Mouse (Mus musculus) CH12.LX (cell line): ENCODE results near the gene Eif3c. TPM values are rescaled to one million over a fixed set of nuclear protein-coding genes. Genes with fewer than 3 reads are reported as not detected.

Experiments used
- DNase-seq: peaks from one replicate; pipeline ENCODE4 v3.0.0-alpha.2; 2013; ENCODE audit errors: extremely low read depth
- H3K27ac ChIP-seq: 2 replicates; pipeline ENCODE4 v1.5.1; 2012; ENCODE audit warnings: low read depth, mild to moderate bottlenecking, control low read depth, moderate library complexity; ENCODE audit not compliant: insufficient read depth
- H3K27me3 ChIP-seq: replicated peaks from 2 replicates; pipeline ENCODE3; 2012; ENCODE audit warnings: inconsistent platforms
- H3K36me3 ChIP-seq, 2 experiments: replicated peaks in 1 of 2; 2 replicates each; pipeline versions ENCODE3 to v1.6.1; 2012; ENCODE audit warnings: inconsistent platforms in 1 of 2, low read length in 1 of 2, mild to moderate bottlenecking in 1 of 2, mixed read lengths in 1 of 2, moderate library complexity in 1 of 2; ENCODE audit not compliant: control insufficient read depth in 1 of 2, insufficient read depth in 1 of 2
- H3K4me1 ChIP-seq, 2 experiments: 2 replicates each; pipeline ENCODE4 v1.6.1; 2012; ENCODE audit warnings: inconsistent platforms in 1 of 2, moderate library complexity in 1 of 2; ENCODE audit not compliant: insufficient read depth in 2 of 2, control insufficient read depth in 1 of 2
- H3K4me2 ChIP-seq: 2 replicates; pipeline ENCODE4 v1.6.1; 2012; ENCODE audit warnings: low read depth, mild to moderate bottlenecking, control low read depth; ENCODE audit not compliant: poor library complexity, insufficient read depth, severe bottlenecking
- H3K4me3 ChIP-seq, 3 experiments: fragments of 150-350 bp in 1 of 3; sonication (generic) in 1 of 3; replicated peaks in 1 of 3; 2 replicates each; pipeline versions ENCODE3 to v1.5.1; 2011 to 2012; ENCODE audit warnings: low read depth in 2 of 3, low read length in 2 of 3, mild to moderate bottlenecking in 2 of 3, moderate library complexity in 2 of 3, control low read depth in 1 of 3, improper control_type of control experiment in 1 of 3, inconsistent platforms in 1 of 3, mixed read lengths in 1 of 3; ENCODE audit not compliant: poor library complexity in 1 of 3
- H3K79me2 ChIP-seq: replicated peaks from 2 replicates; pipeline ENCODE4 v1.6.1; 2012; ENCODE audit warnings: mild to moderate bottlenecking, moderate library complexity; ENCODE audit not compliant: control insufficient read depth, poor library complexity, insufficient read depth, severe bottlenecking; ENCODE audit errors: extremely low read depth
- H3K9ac ChIP-seq: 2 replicates; pipeline ENCODE4 v1.6.1; 2012; ENCODE audit warnings: low read depth, mild to moderate bottlenecking, control low read depth, moderate library complexity; ENCODE audit not compliant: insufficient read depth
- H3K9me3 ChIP-seq: replicated peaks from 2 replicates; pipeline ENCODE3; 2012; ENCODE audit warnings: low read length, inconsistent platforms, mixed read lengths
- BHLHE40 ChIP-seq: IDR thresholded peaks from 2 replicates; pipeline ENCODE4 v1.6.1; 2011; ENCODE audit warnings: mild to moderate bottlenecking, low read depth, low read length, improper control_type of control experiment
- CHD1 ChIP-seq: IDR thresholded peaks from 2 replicates; pipeline ENCODE4 v1.6.1; 2012; ENCODE audit warnings: low read depth, low read length, improper control_type of control experiment, inconsistent platforms
- CHD2 ChIP-seq: IDR thresholded peaks from 2 replicates; pipeline ENCODE4 v1.6.1; 2011; ENCODE audit warnings: low read length, improper control_type of control experiment
- E2F4 ChIP-seq: IDR thresholded peaks from 2 replicates; pipeline ENCODE4 v1.6.1; 2011; ENCODE audit warnings: low read depth, low read length, improper control_type of control experiment; ENCODE audit not compliant: insufficient replicate concordance
- ELF1 ChIP-seq: IDR thresholded peaks from 2 replicates; pipeline ENCODE4 v1.6.1; 2014; ENCODE audit warnings: low read depth, mild to moderate bottlenecking, inconsistent platforms, low read length, improper control_type of control experiment
- EP300 ChIP-seq: IDR thresholded peaks from 2 replicates; pipeline ENCODE4 v1.6.1; 2011; ENCODE audit warnings: low read length, improper control_type of control experiment
- HCFC1 ChIP-seq: IDR thresholded peaks from 2 replicates; pipeline ENCODE4 v1.6.1; 2012; ENCODE audit warnings: low read depth, mild to moderate bottlenecking, inconsistent platforms, low read length, improper control_type of control experiment
- IRF4 ChIP-seq: IDR thresholded peaks from 2 replicates; pipeline ENCODE4 v1.6.1; 2014; ENCODE audit warnings: low read depth, mild to moderate bottlenecking, inconsistent platforms, low read length, improper control_type of control experiment
- JUN ChIP-seq: IDR thresholded peaks from 2 replicates; pipeline ENCODE4 v1.6.1; 2011; ENCODE audit warnings: low read depth, mild to moderate bottlenecking, low read length, improper control_type of control experiment, moderate library complexity; ENCODE audit not compliant: insufficient read depth
- JUND ChIP-seq: conservative IDR thresholded peaks from 2 replicates; pipeline ENCODE4 v1.6.1; 2011; ENCODE audit warnings: low read depth, low read length, improper control_type of control experiment
- KAT2A ChIP-seq: IDR thresholded peaks from 2 replicates; pipeline ENCODE4 v1.6.1; 2012; ENCODE audit warnings: low read length, improper control_type of control experiment, inconsistent platforms; ENCODE audit not compliant: insufficient replicate concordance
- MAX ChIP-seq: IDR thresholded peaks from 2 replicates; pipeline ENCODE4 v1.6.1; 2011; ENCODE audit warnings: low read length, improper control_type of control experiment
- MAZ ChIP-seq: IDR thresholded peaks from 2 replicates; pipeline ENCODE4 v1.6.1; 2012; ENCODE audit warnings: low read depth, mild to moderate bottlenecking, inconsistent platforms, low read length, improper control_type of control experiment, moderate library complexity
- MEF2A ChIP-seq: IDR thresholded peaks from 2 replicates; pipeline ENCODE4 v1.6.1; 2014; ENCODE audit warnings: low read depth, mild to moderate bottlenecking, inconsistent platforms, low read length, improper control_type of control experiment, borderline replicate concordance
- MXI1 ChIP-seq: IDR thresholded peaks from 2 replicates; pipeline ENCODE4 v1.6.1; 2011; ENCODE audit warnings: mild to moderate bottlenecking, low read depth, low read length, improper control_type of control experiment
- MYC ChIP-seq: IDR thresholded peaks from 2 replicates; pipeline ENCODE4 v1.6.1; 2011; ENCODE audit warnings: low read depth, mild to moderate bottlenecking, improper control_type of control experiment, low read length
- NELFE ChIP-seq: IDR thresholded peaks from 2 replicates; pipeline ENCODE4 v1.6.1; 2011; ENCODE audit warnings: low read depth, low read length, improper control_type of control experiment
- NRF1 ChIP-seq: IDR thresholded peaks from 2 replicates; pipeline ENCODE4 v1.6.1; 2014; ENCODE audit warnings: low read depth, mild to moderate bottlenecking, inconsistent platforms, low read length, improper control_type of control experiment, moderate library complexity
- PAX5 ChIP-seq: IDR thresholded peaks from 2 replicates; pipeline ENCODE4 v1.6.1; 2012; ENCODE audit warnings: low read length, inconsistent platforms, mixed read lengths
- POLR2AphosphoS2 ChIP-seq: IDR thresholded peaks from 2 replicates; pipeline ENCODE4 v1.6.1; 2011; ENCODE audit warnings: low read depth, low read length, improper control_type of control experiment
- RCOR1 ChIP-seq: conservative IDR thresholded peaks from 2 replicates; pipeline ENCODE4 v1.6.1; 2012; ENCODE audit warnings: low read depth, mild to moderate bottlenecking, inconsistent platforms, low read length, improper control_type of control experiment
- SIN3A ChIP-seq: IDR thresholded peaks from 2 replicates; pipeline ENCODE4 v1.6.1; 2012; ENCODE audit warnings: low read length, improper control_type of control experiment, inconsistent platforms
- SMC3 ChIP-seq: IDR thresholded peaks from 2 replicates; pipeline ENCODE4 v1.6.1; 2011; ENCODE audit warnings: low read depth, low read length, improper control_type of control experiment
- TBP ChIP-seq: conservative IDR thresholded peaks from 2 replicates; pipeline ENCODE4 v1.6.1; 2011; ENCODE audit warnings: low read depth, low read length, improper control_type of control experiment
- TCF12 ChIP-seq: IDR thresholded peaks from 2 replicates; pipeline ENCODE4 v1.6.1; 2014; ENCODE audit warnings: low read depth, mild to moderate bottlenecking, inconsistent platforms, low read length, improper control_type of control experiment
- UBTF ChIP-seq: IDR thresholded peaks from 2 replicates; pipeline ENCODE4 v1.6.1; 2012; ENCODE audit warnings: low read depth, mild to moderate bottlenecking, inconsistent platforms, low read length, improper control_type of control experiment, moderate library complexity
- ZC3H11A ChIP-seq: IDR thresholded peaks from 2 replicates; pipeline ENCODE4 v1.6.1; 2012; ENCODE audit warnings: low read depth, mild to moderate bottlenecking, inconsistent platforms, low read length, improper control_type of control experiment
- ZKSCAN1 ChIP-seq: IDR thresholded peaks from 2 replicates; pipeline ENCODE4 v1.6.1; 2012; ENCODE audit warnings: low read depth, inconsistent platforms, low read length, improper control_type of control experiment, borderline replicate concordance
- ZMIZ1 ChIP-seq: IDR thresholded peaks from 2 replicates; pipeline ENCODE4 v1.6.1; 2012; ENCODE audit warnings: low read depth, mild to moderate bottlenecking, inconsistent platforms, low read length, improper control_type of control experiment
- dilution Hi-C: fragments of 300-500 bp; cut with MboI; formaldehyde crosslinking; loops from 2 replicates; pipeline ENCODE4 v1.14.3; 2020; ENCODE audit warnings: low sequenced_read_pairs; ENCODE audit not compliant: extremely low pct_unique_long_range_greater_than_20kb, extremely low pct_ligation_motif_present
- in situ Hi-C: fragments of 300-500 bp; cut with MboI; formaldehyde crosslinking; loops from 3 replicates; pipeline ENCODE4 v1.14.3; 2019; ENCODE audit warnings: low sequenced_read_pairs, low pct_ligation_motif_present, low pct_unique_long_range_greater_than_20kb, mixed read lengths
- polyA plus RNA-seq: library from polyadenylated mRNA; unstranded; fragments of >175 nt; gene quantifications from 2 replicates; pipeline ENCODE4 v1.2.1, GENCODE M21; 2012; ENCODE audit warnings: low read depth; ENCODE audit not compliant: insufficient read length
- total RNA-seq, 2 experiments: library from RNA; depleted of rRNA; stranded (reverse); fragments of 300-350 nt in 1 of 2; fragments of >200 nt in 1 of 2; gene quantifications; 2 replicates each; pipeline ENCODE4 v1.2.3; 2012 to 2014

The Eif3c gene
- total and polyA plus RNA-seq, 3 experiments, result 202 to 348 (median 276) TPM

GRCm38 (mm10) chr7:126504913-126505312 lies 61.3 kb downstream of the Eif3c start:
- Histone ChIP-seq H3K4me3 (no peak overlapping the region), H3K9ac (no peak overlapping the region), H3K4me1 (peaks cover 7 to 20% of the 10 kb centered on the region in 2 experiments), H3K79me2 (peaks cover 19% of the 10 kb centered on the region), H3K27me3 (no peaks in the 10 kb centered on the region), H3K27ac (no peak overlapping the region), H3K9me3 (no peaks in the 10 kb centered on the region), H3K36me3 (peaks cover 12 to 13% of the 10 kb centered on the region in 2 experiments), H3K4me2 (no peak overlapping the region)
- TF ChIP-seq HCFC1 (no peak), MXI1 (no peak), BHLHE40 (no peak), SMC3 (no peak), ZC3H11A (no peak), PAX5 (no peak), NELFE (no peak), MAZ (no peak), EP300 (no peak), NRF1 (no peak), IRF4 (no peak), KAT2A (no peak), UBTF (no peak)
- dilution Hi-C loops (no loop called here), in situ Hi-C loops (no loop called here)
- DNase-seq, result no peak

- in situ Hi-C loops (no loop called here), dilution Hi-C loops (no loop called here)
- H3K4me3 ChIP-seq, result peak within 1 kb of the TSS; percentile 74 to 100 (median 91)
- peak within 1 kb of the TSS; percentile 86 for H3K4me2 ChIP-seq
- H3K9ac ChIP-seq, result peak within 1 kb of the TSS; percentile 97
- peaks cover 34% of the 10 kb centered on the region for H3K79me2 ChIP-seq
- no peaks in the 10 kb centered on the region for H3K27me3 ChIP-seq
- peak within 1 kb of the TSS; percentile 98 for H3K27ac ChIP-seq
- no peaks in the 10 kb centered on the region for H3K9me3 ChIP-seq
- peak; percentile 98 for DNase-seq
- H3K4me1 ChIP-seq, result peaks cover 8 to 33% of the 10 kb centered on the region in 2 experiments
- H3K36me3 ChIP-seq, result peaks cover 27 to 29% of the 10 kb centered on the region in 2 experiments
- TF ChIP-seq JUND (peak; percentile 63; the same call in 1 of the 2 replicates), NELFE (peak; percentile 59; the same call in 1 of the 2 replicates), SIN3A (peak; percentile 91), E2F4 (peak; percentile 66; the same call in 1 of the 2 replicates), POLR2AphosphoS2 (no peak), BHLHE40 (peak; percentile 54; the same call in 1 of the 2 replicates), MAZ (peak; percentile 81), PAX5 (no peak), MAX (peak; percentile 73), HCFC1 (peak; percentile 86), TBP (peak; percentile 63), TCF12 (peak; percentile 88), CHD2 (peak; percentile 89), ZKSCAN1 (peak; percentile 34; the same call in 1 of the 2 replicates), ELF1 (peak; percentile 96), EP300 (no peak; the same call in 1 of the 2 replicates), ZC3H11A (no peak), MEF2A (peak; percentile 86; the same call in 1 of the 2 replicates), ZMIZ1 (peak; percentile 82; the same call in 1 of the 2 replicates), CHD1 (no peak), JUN (0 out of 2 replicates have a peak, but pooled peaks have one; percentile 2), NRF1 (peak; percentile 94), RCOR1 (no peak), MXI1 (peak; percentile 69), KAT2A (peak; percentile 99), MYC (peak; percentile 86)
These were observed 62.8 kb downstream of the Eif3c start, which contains the start of gene Atxn2l for GRCm38 (mm10) chr7:126503273-126503878. TSS of gene Atxn2l (minus strand) at chr7:126503437.
